Mouse (Mus musculus) hematopoietic stem cell, adult 5-6 weeks (primary cell): Measurements from ENCODE around the gene Pgrmc2. TPM values are rescaled to one million over a fixed set of nuclear protein-coding genes. Genes with fewer than 3 reads are reported as not detected.

Source experiments
- ATAC-seq, 2 experiments: fragments of 125-278 bp in 1 of 2; replicated peaks in 1 of 2; 2 replicates each; pipeline ENCODE4 v1.8.0; 2016 to 2017; ENCODE audit warnings: inconsistent platforms in 2 of 2, mild to moderate bottlenecking in 2 of 2, moderate number of reproducible peaks in 2 of 2, low read depth in 1 of 2, moderate TSS enrichment in 1 of 2; ENCODE audit not compliant: low FRiP score in 2 of 2, poor library complexity in 2 of 2, severe bottlenecking in 2 of 2, insufficient read depth in 1 of 2, low TSS enrichment in 1 of 2
- total RNA-seq: library from RNA; stranded (forward); fragments of 172-1452, 232-1000 nt; gene quantifications from 2 replicates; pipeline ENCODE4 v1.2.3, GENCODE M21; 2017

Pgrmc2 gene
- total RNA-seq, 1 experiment from 2014 or later = 17.0 TPM

- no peak for ATAC-seq
Observed at GRCm38 (mm10) chr3:41031286-41032210, 51.3 kb downstream of the Pgrmc2 start.

GRCm38 (mm10) chr3:41030705-41031104 is 52.1 kb downstream of the Pgrmc2 start:
- no peak for ATAC-seq

GRCm38 (mm10) chr3:41021980-41022379 is 60.9 kb downstream of the Pgrmc2 start:
- no peak for ATAC-seq

GRCm38 (mm10) chr3:41020687-41021086 is 62.2 kb downstream of the Pgrmc2 start:
- ATAC-seq = peak in 1 of 2 experiments; percentile 21; a peak in 1 of 4 replicates

- no peak for ATAC-seq
Observed at GRCm38 (mm10) chr3:41018022-41018608, 64.7 kb downstream of the Pgrmc2 start.

Other genes with a start within 250 kb of the Pgrmc2 start
- 5.4 and 8.9 TPM in 2 replicates for gene Mfsd8, start 236.2 kb downstream of the Pgrmc2 start, total RNA-seq
- gene Abhd18, start 236.1 kb downstream of the Pgrmc2 start, total RNA-seq = 10.9 and 13.2 TPM in 2 replicates
- not detected in 2 replicates for gene 1700034I23Rik, start 180.5 kb downstream of the Pgrmc2 start, total RNA-seq
- 18.8 and 20.3 TPM in 2 replicates for gene Larp1b, start 133.2 kb downstream of the Pgrmc2 start, total RNA-seq